Mouse (Mus musculus) embryo, embryonic 10.5 days (tissue): ENCODE data around the gene Rps18.

Experiments used
- DNase-seq: peaks from one replicate; pipeline ENCODE4 v3.0.0-alpha.2; 2015; ENCODE audit warnings: low spot score

Gene Rps18

DNA sequence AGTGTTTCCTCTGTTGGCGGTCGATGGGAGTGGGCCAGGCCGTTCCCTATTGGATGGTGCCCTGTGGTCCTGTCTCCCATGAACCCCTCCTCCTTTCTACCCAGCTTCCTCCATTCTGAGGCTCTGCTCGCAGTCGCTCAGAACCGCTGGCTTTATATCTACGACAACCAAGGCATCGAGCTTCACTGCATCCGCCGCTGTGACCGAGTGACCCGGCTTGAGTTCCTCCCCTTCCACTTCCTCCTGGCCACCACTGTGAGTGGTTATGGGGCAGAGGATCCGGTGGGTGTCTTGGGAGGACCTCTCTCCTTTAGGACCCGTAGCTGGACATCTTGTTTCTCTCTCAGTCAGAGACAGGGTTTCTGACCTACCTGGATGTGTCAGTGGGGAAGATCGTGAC is 12.3 kb downstream of the Rps18 start:
- no peak for DNase-seq

GRCm38 (mm10) chr17:33941381-33941780 is 14.4 kb downstream of the Rps18 start:
- DNase-seq, result no peak

GRCm38 (mm10) chr17:33940981-33941380 is 14.8 kb downstream of the Rps18 start:
- no peak for DNase-seq

GRCm38 (mm10) chr17:33940206-33940805 is 15.5 kb downstream of the Rps18 start, which contains the start of the genes Pfdn6 and Wdr46:
Gene Pfdn6, minus strand, starts transcription at chr17:33940343.
Gene Wdr46, plus strand, starts transcription at chr17:33940660.
- peak; percentile 97 for DNase-seq

GRCm38 (mm10) chr17:33938783-33939182 is 17.0 kb downstream of the Rps18 start:
- no peak for DNase-seq

GRCm38 (mm10) chr17:33936993-33937392 is 18.8 kb downstream of the Rps18 start:
- DNase-seq, result no peak

DNA sequence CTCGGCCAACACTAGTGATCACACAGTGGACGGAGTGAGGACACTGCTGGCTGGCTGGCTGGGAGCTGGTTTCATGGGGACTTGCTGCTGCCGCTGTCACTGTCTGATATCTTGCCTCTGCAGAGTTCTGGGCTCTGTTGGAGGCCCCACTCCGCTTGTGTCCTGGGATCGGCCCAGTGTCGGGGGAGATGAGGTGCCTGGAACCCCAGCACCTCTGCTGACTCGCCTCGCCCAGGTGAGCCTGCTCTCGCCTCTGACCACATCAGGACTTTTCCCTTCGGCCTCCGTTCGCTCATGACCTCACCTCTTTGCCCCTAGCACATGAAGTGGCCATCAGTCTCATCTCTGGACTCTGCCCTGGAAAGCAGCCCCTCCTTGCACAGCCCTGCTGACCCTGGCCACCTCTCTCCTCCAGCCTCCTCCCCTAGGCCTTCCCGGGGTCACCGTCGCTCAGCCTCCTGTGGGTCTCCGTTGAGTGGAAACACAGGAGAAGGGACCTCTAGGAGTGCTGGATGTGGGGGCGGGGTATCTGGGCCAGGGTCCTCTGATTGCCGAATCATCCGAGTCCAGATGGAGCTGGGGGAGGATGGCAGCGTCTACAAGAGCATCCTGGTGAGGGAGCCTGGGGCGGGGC is 20.3 kb downstream of the Rps18 start:
- no peak for DNase-seq

DNA sequence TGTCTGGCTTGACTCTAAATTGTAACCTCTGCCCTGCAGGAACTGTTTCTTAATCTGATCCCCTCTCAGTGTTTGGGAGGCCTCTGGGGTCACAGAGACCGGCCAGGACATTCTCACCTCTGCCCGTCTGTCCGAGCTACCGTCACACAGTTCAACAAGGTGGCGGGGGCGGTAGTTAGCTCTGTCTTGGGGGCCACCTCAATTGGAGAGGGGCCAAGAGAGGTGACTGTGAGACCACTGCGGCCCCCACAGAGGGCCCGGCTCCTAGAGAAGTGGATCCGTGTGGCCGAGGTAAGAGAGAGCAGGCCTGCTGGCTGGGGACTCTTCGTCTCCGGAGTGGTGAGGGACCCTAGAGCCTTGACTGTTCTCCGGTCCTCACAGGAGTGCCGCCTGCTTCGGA is 22.8 kb downstream of the Rps18 start:
- no peak for DNase-seq

DNA sequence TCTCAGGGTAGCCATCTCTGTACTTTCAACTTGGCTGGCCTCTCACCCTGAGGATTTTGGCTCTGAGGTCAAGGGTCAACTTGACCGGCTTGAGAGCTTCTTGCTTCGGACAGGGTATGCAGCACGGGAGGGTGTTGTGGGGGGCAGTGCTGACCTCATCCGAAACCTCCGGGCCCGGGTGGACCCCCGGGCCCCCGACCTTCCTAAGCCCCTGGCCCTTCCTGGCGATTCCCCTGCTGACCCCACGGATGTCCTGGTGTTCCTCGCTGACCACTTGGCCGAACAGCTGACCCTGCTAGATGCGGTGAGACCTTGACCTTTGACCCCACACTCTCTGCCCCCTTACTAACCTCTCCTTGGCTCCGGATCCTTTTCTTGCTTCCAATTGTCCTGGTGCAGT is 23.4 kb downstream of the Rps18 start:
- no peak for DNase-seq

GRCm38 (mm10) chr17:33931947-33932346 is 23.9 kb downstream of the Rps18 start:
- no peak for DNase-seq

DNA sequence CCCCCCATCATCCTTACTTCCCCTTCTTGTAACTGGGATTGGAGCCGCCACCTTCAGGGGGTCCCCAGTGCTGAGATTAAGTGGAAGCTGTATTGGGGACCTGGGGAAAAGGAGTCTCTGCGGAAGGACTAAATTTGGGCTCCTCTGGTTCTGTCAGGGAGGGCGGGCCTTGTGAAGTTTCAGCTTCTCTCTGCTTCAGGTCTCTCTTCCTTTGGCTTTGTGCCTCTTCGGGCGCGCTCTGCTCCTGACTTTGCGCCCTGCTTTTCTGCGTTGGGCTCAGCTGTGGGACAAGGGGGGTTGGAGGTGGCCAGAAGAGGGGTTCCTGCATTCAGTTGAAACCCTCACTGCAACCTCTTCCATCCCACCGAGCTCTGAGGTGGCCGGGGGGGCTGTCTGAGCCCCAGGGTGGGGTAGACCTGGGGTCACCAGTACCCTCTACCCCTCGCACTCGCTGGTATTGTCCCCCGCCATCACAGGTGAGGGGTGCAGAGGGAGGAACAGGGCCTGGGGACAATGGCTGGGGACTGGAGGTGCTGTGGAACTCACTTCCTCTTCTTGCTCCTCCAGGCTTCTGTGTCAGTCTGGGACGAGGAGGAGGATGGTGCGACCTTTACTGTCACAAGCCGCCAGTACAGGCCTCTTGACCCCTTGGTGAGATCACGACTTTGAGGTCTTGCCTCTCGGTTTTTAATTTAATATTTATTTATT is 24.5 kb downstream of the Rps18 start:
- no peak for DNase-seq

- DNase-seq, result peak; percentile 51
These were observed 25.3 kb downstream of the Rps18 start for GRCm38 (mm10) chr17:33930280-33931158.

GRCm38 (mm10) chr17:33929371-33930279 is 26.2 kb downstream of the Rps18 start, which contains the start of gene Rgl2:
Gene Rgl2, plus strand, starts transcription at chr17:33929543.
- DNase-seq, result peak; percentile 95

DNA sequence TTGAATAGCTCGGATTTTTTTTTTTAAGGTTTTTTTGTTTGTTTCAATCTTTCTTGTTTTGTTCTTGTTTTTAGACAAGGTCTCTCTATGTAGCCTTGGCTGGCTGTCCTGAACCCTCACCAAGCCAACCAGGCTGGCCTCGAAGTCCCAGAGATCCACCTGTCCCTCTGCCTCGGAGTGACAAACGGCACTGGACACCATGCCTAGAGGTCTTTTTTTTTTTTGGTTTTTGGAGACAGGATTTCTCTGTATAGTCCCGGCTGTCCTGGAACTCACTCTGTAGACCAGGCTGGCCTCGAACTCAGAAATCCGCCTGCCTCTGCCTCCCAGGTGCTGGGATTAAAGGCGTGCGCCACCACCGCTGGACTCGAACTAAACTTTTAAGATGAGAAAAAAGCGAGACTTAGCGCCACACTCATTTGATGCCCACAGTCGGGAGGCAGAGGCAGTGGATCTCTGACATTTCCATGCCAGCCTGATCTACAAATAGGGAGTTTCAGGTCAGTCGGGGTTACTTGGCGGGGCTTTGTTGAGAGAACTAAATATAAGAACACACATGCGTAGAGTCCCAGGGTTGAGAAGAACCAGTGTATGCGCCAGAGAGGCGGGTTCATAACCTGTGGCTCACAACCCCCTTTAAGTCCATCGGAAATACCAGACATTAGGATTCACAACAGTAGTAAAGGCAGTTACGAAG is 27.4 kb downstream of the Rps18 start:
- DNase-seq, result no peak

DNA sequence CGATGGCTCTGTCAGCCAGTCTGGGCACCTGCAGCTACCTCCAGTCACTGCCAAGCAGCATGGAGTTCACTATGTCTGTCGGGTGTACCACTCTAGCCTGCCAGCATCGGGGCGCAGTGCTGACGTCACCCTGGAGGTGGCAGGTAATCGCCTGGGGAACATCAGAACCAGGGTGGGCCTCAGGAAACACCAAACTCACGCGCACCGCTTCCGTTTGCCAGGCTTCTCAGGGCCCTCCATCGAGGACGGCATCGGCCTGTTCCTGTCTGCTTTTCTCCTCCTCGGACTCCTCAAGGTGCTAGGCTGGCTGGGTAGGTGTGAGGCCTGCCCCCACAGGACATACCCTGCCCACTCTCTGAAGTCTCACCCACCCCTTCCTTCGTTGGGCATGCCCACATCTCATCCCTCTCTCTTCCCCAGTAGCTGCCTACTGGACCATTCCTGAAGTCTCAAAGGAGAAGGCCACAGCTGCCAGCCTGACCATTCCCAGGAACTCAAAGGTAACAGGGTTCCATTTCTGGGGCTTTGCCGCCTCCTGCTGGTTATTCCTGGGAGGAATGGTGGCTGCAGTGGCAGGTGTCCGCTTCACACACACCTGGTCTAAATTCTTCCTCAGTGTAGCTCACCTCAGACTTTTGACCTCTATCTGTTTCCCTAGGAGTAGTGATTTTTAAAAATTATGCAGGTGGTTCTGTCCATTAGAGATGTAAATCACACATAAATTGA is 29.4 kb downstream of the Rps18 start:
- DNase-seq, result peak; percentile 45

DNA sequence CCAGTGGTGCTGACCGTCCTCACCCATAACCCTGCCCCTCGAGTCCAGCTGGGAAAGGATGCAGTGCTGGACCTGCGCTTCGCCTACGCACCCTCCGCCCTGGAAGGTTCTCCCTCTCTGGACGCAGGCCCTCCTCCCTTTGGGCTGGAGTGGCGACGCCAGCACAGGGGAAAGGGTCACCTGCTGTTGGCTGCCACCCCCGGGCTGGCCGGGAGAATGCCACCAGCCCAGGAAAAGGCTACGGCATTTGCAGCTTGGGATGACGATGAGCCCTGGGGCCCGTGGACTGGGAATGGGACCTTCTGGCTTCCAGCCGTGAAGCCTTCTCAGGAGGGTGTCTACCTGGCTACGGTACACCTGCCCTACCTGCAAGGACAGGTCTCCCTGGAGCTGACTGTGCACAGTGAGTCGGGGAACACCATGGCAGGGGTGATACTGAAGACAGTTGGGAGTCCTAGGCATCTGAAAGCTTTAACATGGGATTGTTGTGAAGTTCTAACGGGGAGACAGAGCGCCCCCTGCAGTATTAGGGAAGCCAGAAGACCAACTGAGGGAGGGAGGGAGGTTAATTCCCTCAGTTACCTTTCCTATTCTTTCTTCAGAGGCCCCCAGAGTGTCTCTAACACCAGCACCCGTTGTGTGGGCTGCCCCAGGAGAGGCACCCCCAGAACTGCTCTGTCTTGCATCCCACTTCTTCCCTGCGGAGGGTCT is 30.2 kb downstream of the Rps18 start:
- no peak for DNase-seq

DNA sequence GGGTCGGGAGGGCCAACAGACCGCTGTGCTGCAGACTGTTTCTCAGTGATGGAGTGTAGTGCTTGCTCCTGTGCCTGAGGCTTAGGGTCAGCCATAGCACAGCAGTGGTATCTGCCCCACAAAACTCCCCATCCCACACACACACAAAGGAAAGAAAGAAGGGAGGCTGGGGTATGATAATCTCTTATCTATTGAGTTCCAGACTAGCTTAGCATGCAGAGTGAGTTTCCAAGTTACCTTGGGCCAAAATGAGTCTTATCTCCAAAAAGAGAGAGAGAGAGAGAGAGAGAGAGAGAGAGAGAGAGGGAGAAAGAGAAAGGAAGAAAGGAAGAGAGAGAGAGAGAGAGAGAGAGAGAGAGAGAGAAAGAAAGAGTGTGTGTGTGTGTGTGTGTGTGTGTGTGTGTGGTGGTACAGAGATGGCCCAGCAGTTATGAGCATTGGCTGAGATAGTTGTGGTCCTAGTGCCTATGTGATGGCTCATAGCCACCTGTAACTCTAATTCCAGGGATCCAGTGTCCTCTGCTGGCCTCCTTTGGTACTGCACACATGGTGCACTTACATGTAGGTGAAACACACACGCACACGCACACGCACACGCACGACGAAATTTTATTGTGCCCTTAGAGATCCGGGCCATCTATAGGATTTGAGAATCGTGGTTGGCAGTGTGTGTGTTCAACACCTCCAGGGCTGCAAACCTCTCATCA is 31.1 kb downstream of the Rps18 start:
- DNase-seq, result no peak

GRCm38 (mm10) chr17:33921361-33921760 is 34.4 kb downstream of the Rps18 start:
- no peak for DNase-seq
